Mouse (Mus musculus): ENCODE measurements around the gene Cyp4v3.

GRCm38 (mm10) chr8:45266993-45267392, 66.0 kb downstream of the Cyp4v3 start:
- TF ChIP-seq GATA1 (IDR thresholded peaks at IDR 0.05; ENCODE audit: low read depth, low read length) (no peak), USF2 (IDR thresholded peaks at IDR 0.05; ENCODE audit: borderline replicate concordance in 1 of 2, insufficient read depth in 1 of 2, low read depth in 1 of 2, low read length in 2 of 2) (no peak), POLR2AphosphoS2 (IDR thresholded peaks at IDR 0.05; ENCODE audit: low read length) (no peak), CTCF (IDR thresholded peaks at IDR 0.05 in 2 of 3, conservative IDR thresholded peaks at IDR 0.05 in 1 of 3; ENCODE audit: control insufficient read depth in 1 of 3, insufficient read depth in 1 of 3, low read depth in 2 of 3, low read length in 3 of 3, poor library complexity in 1 of 3, severe bottlenecking in 1 of 3) (no peak), ZMIZ1 (IDR thresholded peaks at IDR 0.05; ENCODE audit: low read depth, low read length) (no peak), EP300 (IDR thresholded peaks at IDR 0.05; ENCODE audit: low read depth in 1 of 2, low read length in 2 of 2) (no peak), POLR2A (IDR thresholded peaks at IDR 0.05; ENCODE audit: control insufficient read depth in 1 of 2, insufficient read depth in 1 of 2, low read depth in 1 of 2, low read length in 2 of 2, poor library complexity in 1 of 2) (no peak), JUND (IDR thresholded peaks at IDR 0.05; ENCODE audit: low read depth, low read length) (no peak)

Measured in MEL (cell line).